Mouse (Mus musculus) lung, postnatal 10 days (tissue): Measurements from ENCODE around the gene Medag.

Experiments
- DNase-seq: peaks from one replicate; pipeline ENCODE4 v3.0.0; 2021

The Medag gene

DNA sequence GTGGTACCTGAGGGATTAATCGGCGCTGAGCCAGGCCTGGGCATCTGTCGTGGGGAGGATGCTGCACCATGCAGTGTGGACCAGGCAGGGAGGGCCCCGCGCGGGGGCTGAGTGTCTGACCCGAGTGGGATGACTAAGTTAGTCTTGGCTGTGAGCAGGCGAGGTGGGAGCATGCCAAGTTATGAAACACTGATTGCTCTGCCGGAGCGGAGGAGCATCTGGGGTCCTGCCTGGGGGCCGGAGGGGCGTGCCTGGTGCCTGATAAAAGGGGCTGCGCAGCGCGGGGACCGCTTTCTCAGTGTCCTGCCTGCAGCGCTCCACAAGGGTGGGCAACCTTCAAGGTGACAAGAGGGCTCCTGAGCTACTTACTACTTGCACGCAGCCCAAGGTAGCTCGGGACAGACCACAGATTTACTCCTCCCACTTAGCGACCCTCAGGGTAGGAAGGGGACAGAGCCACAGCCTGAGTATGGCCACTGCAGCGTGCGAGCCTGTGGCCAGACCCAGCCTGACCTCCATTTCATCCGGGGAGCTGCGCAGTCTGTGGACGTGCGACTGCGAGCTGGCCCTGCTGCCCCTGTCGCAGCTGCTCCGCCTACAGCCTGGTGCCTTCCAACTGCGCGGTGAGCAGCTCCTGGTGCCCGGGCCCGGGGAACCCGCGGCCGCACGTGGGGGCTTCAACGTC lies at the start of gene Medag:
Gene Medag, plus strand, starts transcription at position 241 of the 685 bp plus-strand sequence.
- DNase-seq: peak; percentile 81

DNA sequence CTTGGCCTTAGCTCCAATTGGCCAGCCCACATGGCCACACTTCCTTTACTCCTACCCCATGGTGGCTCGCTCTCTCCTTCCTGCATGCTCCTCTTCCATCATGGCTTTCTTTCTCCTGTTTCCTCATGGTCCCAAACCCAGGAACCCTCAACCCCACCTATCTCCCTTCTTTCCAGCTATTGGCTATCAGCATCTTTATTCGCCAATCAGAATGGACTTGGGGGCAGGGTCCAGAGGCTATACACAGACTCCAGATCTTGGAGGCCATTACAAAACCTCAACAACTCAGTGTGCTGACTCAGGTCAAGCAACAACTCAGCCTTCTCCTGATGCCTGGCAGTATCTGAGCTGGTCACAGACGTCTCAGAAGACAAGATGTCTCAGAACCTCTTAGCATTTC lies 48.9 kb upstream of the Medag start:
- no peak for DNase-seq

DNA sequence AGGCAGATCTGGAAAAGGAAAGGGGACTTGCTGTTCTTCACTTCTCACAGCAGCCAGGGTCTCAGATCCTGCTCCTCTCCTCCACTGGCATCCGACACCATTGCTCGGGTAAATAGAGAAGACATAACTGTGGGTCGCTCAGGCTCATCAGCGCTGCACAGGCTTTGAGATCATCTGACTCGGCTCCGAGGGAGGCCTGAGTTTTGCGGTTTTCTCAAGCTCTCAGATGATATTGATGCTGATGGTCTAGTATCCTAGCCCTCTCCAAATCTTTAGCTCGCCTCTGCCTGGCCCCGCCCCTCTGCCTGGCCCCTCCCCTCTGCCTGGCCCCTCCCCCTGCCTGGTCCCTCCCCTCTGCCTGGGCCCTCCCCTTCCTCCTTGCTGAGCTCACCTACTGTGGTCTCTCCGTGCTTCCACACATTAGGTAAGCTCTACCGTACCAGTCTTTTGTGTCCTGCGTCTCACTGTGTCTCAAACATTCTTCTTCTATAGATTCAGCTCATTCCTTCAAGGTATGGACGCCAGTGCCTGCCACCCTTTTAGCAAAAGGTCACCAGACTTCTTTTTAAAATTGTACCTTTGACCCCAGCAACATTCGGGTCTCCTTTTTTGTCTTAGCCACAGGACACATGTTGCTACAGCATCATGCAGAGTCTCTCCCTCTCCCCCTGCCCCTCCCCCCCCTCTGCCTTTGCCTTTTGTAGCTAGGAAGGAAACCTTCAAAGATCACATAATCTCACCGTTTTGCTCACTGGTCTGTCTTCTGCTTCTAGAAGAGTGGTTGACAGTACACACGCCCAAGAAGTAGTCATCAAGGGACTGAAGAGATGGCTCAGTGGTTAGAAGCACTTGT lies 47.4 kb upstream of the Medag start:
- no peak for DNase-seq

DNA sequence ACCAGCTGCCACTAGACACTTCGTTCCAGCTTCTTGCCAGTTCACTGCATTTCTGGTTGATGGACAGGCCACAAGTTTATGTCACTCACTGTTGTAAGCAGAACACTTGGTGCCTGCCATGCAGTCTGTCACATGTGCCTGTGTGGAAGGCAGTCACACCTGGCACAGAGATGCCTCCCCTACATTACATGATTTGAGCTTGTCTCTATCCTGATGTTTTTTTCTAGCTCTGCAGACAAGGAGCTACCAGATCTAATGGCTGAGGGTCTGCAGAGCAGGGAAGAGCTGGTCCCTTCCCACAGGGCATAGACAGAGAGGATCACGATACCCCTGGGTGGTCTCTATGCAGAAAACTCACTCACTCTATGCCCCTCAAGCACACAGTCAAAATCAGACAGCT lies 44.5 kb upstream of the Medag start:
- no peak for DNase-seq

DNA sequence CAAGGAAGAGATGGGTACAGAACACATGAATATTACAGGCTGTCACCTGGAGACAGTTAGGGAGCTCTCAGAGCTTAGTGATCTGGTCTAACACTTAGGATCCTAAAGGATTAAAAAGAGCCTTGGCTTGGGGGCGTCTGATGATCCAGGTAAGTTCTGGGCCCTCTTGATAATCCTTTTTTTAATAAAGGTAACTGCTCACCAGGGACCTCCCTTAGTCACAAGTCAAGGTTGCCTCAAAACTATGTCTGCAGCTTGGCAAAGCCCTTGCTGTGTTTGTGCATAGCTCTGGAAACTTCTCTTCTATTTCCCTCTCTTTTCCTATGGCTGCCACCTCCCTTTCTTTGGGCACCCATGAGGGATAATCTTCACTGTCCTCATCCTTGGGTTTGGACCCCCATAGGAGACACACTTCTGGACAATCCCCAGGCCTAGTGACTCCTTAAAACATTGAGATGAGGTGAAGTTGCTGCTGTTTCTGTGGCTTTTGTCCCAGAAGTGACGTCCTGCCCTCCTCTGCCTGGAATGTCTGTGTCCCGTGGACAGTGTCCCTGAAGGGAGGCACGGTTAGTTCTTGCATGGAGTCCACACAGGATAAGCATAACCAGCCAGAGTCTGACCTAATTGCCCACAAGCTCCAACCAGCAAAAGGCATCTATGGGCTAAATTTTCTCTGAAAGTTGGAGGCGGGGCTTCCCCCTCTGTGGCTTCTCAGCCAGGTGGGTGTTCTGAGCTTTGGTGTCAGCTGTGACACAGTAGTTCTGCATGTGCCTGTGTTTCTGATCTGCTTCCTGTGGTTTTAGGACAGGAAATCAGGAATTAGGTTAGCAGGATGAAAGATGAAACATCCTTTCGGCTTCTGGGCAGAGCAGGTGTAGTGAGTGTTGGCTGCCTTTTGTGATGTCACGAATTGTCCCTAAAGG lies 43.7 kb upstream of the Medag start:
- no peak for DNase-seq

- DNase-seq: no peak
Observed at GRCm38 (mm10) chr5:149368575-149369312, 42.8 kb upstream of the Medag start.

DNA sequence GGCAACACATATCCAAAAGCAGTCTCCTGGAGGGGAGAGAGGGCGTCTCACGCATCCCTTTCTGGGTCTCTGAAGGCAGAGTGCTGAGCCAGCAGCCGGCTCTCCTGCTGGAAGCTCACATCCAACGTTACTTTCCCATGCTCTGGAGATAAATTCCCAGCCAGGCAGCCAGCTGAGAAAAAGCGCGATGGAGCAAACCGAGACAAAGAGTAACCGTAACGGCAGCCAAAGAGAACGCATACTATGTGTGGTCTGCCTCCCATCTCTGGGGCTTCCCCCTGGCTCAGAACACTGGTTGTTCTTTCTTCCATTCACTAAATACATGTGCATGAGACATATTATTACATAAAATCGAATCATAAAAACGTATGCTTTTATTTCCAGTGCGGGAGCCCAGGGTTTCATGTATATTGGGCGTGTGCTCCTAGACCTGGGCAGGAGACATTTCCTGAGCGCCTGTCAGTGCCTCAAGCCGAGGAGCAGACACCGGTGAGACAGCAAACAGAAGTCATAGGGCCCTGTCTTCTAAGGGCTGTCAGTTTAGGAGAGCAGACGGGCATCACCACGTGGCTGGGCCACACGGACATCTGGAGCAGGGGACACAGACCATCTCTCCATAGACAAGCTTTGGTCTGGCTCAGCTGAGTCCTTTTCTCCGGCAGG lies 42.0 kb upstream of the Medag start:
- no peak for DNase-seq

DNA sequence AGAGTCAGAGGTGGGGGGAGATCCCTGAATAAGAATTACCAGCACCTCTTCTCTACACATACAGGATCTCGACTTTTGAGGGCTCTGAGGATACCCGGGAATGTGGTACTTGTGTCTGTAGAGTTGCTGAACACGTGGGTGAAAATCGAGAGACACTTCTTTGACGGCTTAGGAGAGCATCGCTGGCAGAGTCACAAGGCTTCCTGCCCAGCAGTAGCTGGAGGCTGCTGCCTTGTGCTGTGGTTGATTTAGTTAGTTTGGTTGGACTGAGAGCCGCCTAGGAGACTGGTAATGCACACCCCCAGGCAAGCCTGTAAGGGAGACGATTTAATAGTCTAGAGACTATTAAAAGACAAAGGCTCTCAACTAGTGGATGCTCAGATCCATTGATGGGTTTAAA lies 39.5 kb upstream of the Medag start:
- no peak for DNase-seq

DNA sequence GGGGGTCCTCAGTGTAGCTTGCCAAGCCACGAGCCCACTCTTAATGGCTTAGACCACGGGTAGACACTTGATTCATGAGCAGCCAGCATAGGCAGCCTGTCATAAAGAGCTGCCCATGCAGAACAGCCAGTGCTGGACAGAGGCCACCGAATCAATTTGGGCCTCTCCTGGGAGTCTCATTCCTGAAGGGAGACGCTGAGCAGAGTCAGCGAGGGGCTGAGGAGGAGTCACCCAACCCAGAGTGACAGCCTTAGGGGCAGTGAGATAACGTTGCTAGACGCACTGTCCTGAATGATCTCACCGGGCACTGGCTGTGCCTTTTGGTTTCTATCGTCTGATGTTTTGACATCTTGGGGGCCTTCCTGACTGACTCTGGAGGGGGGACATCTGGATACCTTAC lies 38.3 kb upstream of the Medag start:
- peak; percentile 42 for DNase-seq

DNA sequence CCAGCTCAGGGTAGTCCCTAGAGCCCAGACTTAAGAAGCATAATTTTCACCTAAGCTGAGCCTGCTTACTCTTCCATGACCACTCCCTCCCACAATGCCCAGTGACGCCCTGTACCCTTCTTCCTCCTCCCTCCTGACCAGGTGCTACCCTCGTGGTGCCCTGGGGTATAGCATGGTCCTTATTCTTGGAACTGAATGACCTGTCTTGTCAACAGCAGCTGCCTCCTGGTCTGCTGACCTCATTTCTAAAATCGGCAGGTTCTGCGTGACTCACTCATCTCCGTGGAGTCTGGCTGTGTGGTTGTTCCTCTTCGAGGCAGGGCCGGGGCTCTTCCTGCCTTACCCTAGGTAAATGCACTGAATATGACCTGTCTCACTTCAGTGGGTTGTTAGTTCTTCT lies 37.5 kb upstream of the Medag start:
- DNase-seq: no peak

GRCm38 (mm10) chr5:149375074-149375888 lies 36.3 kb upstream of the Medag start:
- DNase-seq: no peak

- DNase-seq: peak; percentile 91
Observed at GRCm38 (mm10) chr5:149375889-149376212, 35.7 kb upstream of the Medag start.

- DNase-seq: no peak
Observed at GRCm38 (mm10) chr5:149376367-149376766, 35.2 kb upstream of the Medag start.

DNA sequence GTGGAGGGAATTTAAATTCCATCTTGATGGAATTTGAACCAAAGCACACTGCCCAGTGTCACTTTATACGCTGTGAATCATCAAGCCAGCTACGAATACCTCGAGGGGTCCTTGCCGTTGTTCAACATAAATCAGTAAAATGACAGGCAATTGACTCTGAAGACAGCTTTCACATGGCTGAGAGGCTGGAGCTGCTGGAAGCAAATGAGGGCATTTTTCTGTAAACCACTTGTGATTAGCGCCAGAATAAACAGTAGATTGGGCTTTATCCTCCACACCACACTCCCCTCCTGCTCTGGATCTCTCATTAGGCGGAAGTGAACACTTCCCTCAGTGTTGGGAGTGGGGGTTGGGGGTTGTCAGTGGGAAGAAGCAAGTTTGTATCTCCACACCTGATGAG lies 34.3 kb upstream of the Medag start:
- DNase-seq: no peak

- no peak for DNase-seq
Observed at GRCm38 (mm10) chr5:149378566-149378965, 33.0 kb upstream of the Medag start.

GRCm38 (mm10) chr5:149379131-149379784 lies 32.3 kb upstream of the Medag start:
- no peak for DNase-seq

- no peak for DNase-seq
Observed at GRCm38 (mm10) chr5:149379861-149380260, 31.7 kb upstream of the Medag start.

DNA sequence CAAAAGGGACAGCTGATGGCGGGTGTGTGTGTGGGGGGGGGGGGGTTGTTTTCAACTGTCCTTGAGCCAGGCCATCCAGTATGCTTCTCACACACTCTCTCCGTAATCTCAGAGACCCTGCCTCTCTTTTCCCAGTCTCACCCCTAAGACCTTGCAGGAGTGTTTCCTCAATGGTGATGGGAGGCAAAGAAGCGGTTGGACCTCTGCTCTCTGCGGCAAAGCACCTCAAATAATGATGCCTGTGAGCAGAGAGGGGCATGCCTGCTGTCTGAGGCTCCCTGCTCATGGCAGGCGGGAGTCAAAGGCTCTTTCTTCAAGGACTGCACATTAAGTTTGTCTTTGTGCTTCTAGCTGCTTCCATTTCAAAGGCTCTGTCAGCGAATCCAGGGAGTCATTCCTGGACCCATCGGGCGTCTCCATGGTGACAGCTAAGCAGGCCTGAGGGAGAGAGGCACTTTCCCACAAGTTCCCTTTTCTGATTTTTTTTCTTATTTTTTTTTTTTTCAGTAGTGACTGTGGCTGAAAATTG lies 31.1 kb upstream of the Medag start:
- DNase-seq: no peak

DNA sequence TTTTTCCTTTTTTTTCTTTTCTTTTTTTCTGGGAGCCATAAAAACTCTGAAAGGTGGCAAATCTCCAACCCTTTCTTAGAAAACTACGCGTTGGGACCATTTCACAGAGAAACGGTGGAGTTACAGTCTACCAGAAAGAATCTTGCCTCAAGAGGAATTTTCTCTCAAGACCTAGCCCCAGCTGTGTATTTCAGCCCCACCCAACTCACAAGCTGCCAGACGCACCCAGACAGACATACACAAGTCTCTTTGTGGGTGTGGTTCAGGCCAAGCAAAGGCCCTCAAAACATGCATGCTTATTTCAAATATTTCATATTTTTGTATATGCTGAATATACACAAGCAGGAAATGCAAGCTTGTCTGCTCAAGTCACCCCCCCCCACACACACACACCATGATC lies 29.6 kb upstream of the Medag start:
- DNase-seq: no peak

GRCm38 (mm10) chr5:149382601-149383000 lies 28.9 kb upstream of the Medag start:
- DNase-seq: no peak
